Mouse (Mus musculus) adrenal gland, postnatal 10 days (tissue): ENCODE data around the gene Fgfr2. TPM values are rescaled to one million over a fixed set of nuclear protein-coding genes. Genes with fewer than 3 reads are reported as not detected.
"Not testable (repeated sequence)": the region's sequence is repeated elsewhere in the genome, so short reads cannot be mapped to it uniquely, and the experiment has no call there.

Experiments
- DNase-seq: peaks from one replicate; pipeline ENCODE4 v3.0.0; 2021; ENCODE audit warnings: mixed read lengths
- total RNA-seq, 2 experiments: library from RNA; stranded (reverse); gene quantifications; 2 replicates each; pipeline ENCODE4 v1.2.3; 2021

Fgfr2 gene
- total RNA-seq, 2 experiments from 2014 or later = 128 to 169 TPM

GRCm38 (mm10) chr7:132443769-132444168, 679.4 kb downstream of the Fgfr2 start:
- no peak for DNase-seq

GRCm38 (mm10) chr7:132443134-132443533, 680.0 kb downstream of the Fgfr2 start:
- DNase-seq = no peak

- not testable (repeated sequence) for DNase-seq
Observed at GRCm38 (mm10) chr7:132442133-132442763, 680.9 kb downstream of the Fgfr2 start.

GRCm38 (mm10) chr7:132439916-132440315, 683.2 kb downstream of the Fgfr2 start:
- no peak for DNase-seq

- no peak for DNase-seq
Observed at GRCm38 (mm10) chr7:132438060-132438459, 685.1 kb downstream of the Fgfr2 start.

GRCm38 (mm10) chr7:132437431-132437830, 685.7 kb downstream of the Fgfr2 start:
- no peak for DNase-seq

- peak; percentile 22 for DNase-seq
Observed at GRCm38 (mm10) chr7:132435486-132436055, 687.6 kb downstream of the Fgfr2 start.

- no peak for DNase-seq
Observed at GRCm38 (mm10) chr7:132429324-132429723, 693.8 kb downstream of the Fgfr2 start.

GRCm38 (mm10) chr7:132428308-132428707, 694.8 kb downstream of the Fgfr2 start:
- no peak for DNase-seq

GRCm38 (mm10) chr7:132426069-132426468, 697.1 kb downstream of the Fgfr2 start:
- DNase-seq = no peak

- no peak for DNase-seq
Observed at GRCm38 (mm10) chr7:132425364-132425999, 697.7 kb downstream of the Fgfr2 start.

- peak; percentile 24 for DNase-seq
Observed at GRCm38 (mm10) chr7:132423570-132423969, 699.6 kb downstream of the Fgfr2 start.

GRCm38 (mm10) chr7:132419378-132420255, 703.5 kb downstream of the Fgfr2 start:
- DNase-seq = no peak

- DNase-seq = no peak
Observed at GRCm38 (mm10) chr7:132416866-132417265, 706.3 kb downstream of the Fgfr2 start.

- no peak for DNase-seq
Observed at GRCm38 (mm10) chr7:132415866-132416265, 707.3 kb downstream of the Fgfr2 start.

GRCm38 (mm10) chr7:132412520-132412919, 710.6 kb downstream of the Fgfr2 start:
- DNase-seq = peak; percentile 12

- DNase-seq = no peak
Observed at GRCm38 (mm10) chr7:132411708-132412107, 711.4 kb downstream of the Fgfr2 start.

GRCm38 (mm10) chr7:132410958-132411357, 712.2 kb downstream of the Fgfr2 start:
- no peak for DNase-seq

- no peak for DNase-seq
Observed at GRCm38 (mm10) chr7:132409890-132410289, 713.3 kb downstream of the Fgfr2 start.

- no peak for DNase-seq
Observed at GRCm38 (mm10) chr7:132402377-132403084, 720.6 kb downstream of the Fgfr2 start.

- DNase-seq = no peak
Observed at GRCm38 (mm10) chr7:132398487-132398886, 724.7 kb downstream of the Fgfr2 start.
